Comparison of ENCODE assay signal across 19 mouse cellular contexts in genomic region chr5:17874335-17874734, GRCm38 (mm10).
"Had no signal": no experiment of that assay in that cellular context is flagged by ENCODE, and none has a peak within 500 bp of the region (broad histone marks: within the 10 kb centered on the region; RNA-seq: fewer than 3 reads in every experiment).

No protein-coding gene starts in this region.

- ATAC-seq: lung, postnatal 0 days; midbrain, embryonic 16.5 days had no signal

- DNase-seq: lung, adult 18-20 months; lung, postnatal 4 days; midbrain, embryonic 14.5 days; retina, postnatal 1 day; right cerebral cortex, adult 18-20 months; right cerebral cortex, postnatal 25 days; right cerebral cortex, postnatal 4 days; spleen, adult 18-20 months; thymus, adult 18-20 months; thymus, postnatal 14 days; thymus, postnatal 36 days had no signal

- H3K4me1 ChIP-seq: midbrain, embryonic 10.5 days; midbrain, embryonic 12.5 days; neural tube, embryonic 13.5 days; neural tube, embryonic 15.5 days had no signal

- H3K4me3 ChIP-seq: lung, embryonic 15.5 days; midbrain, embryonic 10.5 days; midbrain, embryonic 12.5 days; myocyte; neural tube, embryonic 13.5 days; neural tube, embryonic 15.5 days had no signal

- H3K36me3 ChIP-seq: lung, embryonic 15.5 days; midbrain, embryonic 10.5 days; midbrain, embryonic 12.5 days; neural tube, embryonic 13.5 days; neural tube, embryonic 15.5 days had no signal

- H3K27ac ChIP-seq: lung, embryonic 15.5 days; midbrain, embryonic 10.5 days; midbrain, embryonic 12.5 days; neural tube, embryonic 13.5 days; neural tube, embryonic 15.5 days had no signal

- H3K9ac ChIP-seq: lung, embryonic 15.5 days; midbrain, embryonic 12.5 days; neural tube, embryonic 13.5 days; neural tube, embryonic 15.5 days had no signal

- H3K4me2 ChIP-seq: lung, embryonic 15.5 days; midbrain, embryonic 12.5 days; neural tube, embryonic 13.5 days; neural tube, embryonic 15.5 days had no signal

- H3K9me3 ChIP-seq: lung, embryonic 15.5 days; midbrain, embryonic 10.5 days; midbrain, embryonic 12.5 days; neural tube, embryonic 13.5 days; neural tube, embryonic 15.5 days had no signal

- H3K27me3 ChIP-seq: lung, embryonic 15.5 days; midbrain, embryonic 12.5 days; neural tube, embryonic 13.5 days; neural tube, embryonic 15.5 days had no signal
